Mouse (Mus musculus) heart, adult 2 months (tissue): ENCODE measurements around the gene Rex1bd. TPM values are rescaled to one million over a fixed set of nuclear protein-coding genes. Genes with fewer than 3 reads are reported as not detected.

Experiments
- DNase-seq, 2 experiments: peaks; one replicate each; pipeline ENCODE4 v3.0.0; 2021
- H3K27ac ChIP-seq: fragments of 200-600 bp; 2 replicates; pipeline ENCODE4 v1.8.1; 2022
- H3K27me3 ChIP-seq: fragments of 200-500 bp; 2 replicates; pipeline ENCODE4 v1.6.1; 2012; ENCODE audit warnings: mild to moderate bottlenecking, low read length, inconsistent platforms, mixed read lengths; ENCODE audit not compliant: control insufficient read depth, insufficient read depth
- H3K36me3 ChIP-seq: fragments of 200-500 bp; 2 replicates; pipeline ENCODE4 v1.6.1; 2012; ENCODE audit warnings: low read length, inconsistent platforms; ENCODE audit not compliant: control insufficient read depth, insufficient read depth
- H3K4me1 ChIP-seq: fragments of 200-500 bp; 2 replicates; pipeline ENCODE4 v1.6.1; 2011; ENCODE audit warnings: low read length; ENCODE audit not compliant: control insufficient read depth, insufficient read depth
- H3K4me3 ChIP-seq: fragments of 200-600 bp; 2 replicates; pipeline ENCODE4 v1.8.1; 2022
- H3K79me2 ChIP-seq: fragments of 200-500 bp; replicated peaks from 2 replicates; pipeline ENCODE4 v1.6.1; 2012; ENCODE audit warnings: mild to moderate bottlenecking, inconsistent platforms, low read length, moderate library complexity, mixed read lengths; ENCODE audit not compliant: control insufficient read depth, insufficient read depth
- H3K9ac ChIP-seq: fragments of 200-500 bp; 2 replicates; pipeline ENCODE4 v1.6.1; 2012; ENCODE audit warnings: low read depth, mild to moderate bottlenecking, control low read depth, inconsistent platforms, low read length, mixed read lengths
- CTCF ChIP-seq: fragments of 200-600 bp; IDR thresholded peaks from 2 replicates; pipeline ENCODE4 v1.8.1; 2022; ENCODE audit warnings: antibody characterized with exemption, mild to moderate bottlenecking, moderate library complexity
- EP300 ChIP-seq: fragments of 200-500 bp; IDR thresholded peaks from 2 replicates; pipeline ENCODE4 v1.6.1; 2011; ENCODE audit warnings: low read depth, low read length, control low read depth; ENCODE audit not compliant: insufficient read depth
- POLR2A ChIP-seq: fragments of 200-500 bp; IDR thresholded peaks from 2 replicates; pipeline ENCODE4 v1.6.1; 2011; ENCODE audit warnings: mild to moderate bottlenecking, low read depth, low read length, control low read depth; ENCODE audit not compliant: insufficient read depth
- WGBS: fragments of 180-500 bp; shearing (Covaris S2); methylation state at CpG from one replicate; pipeline ENCODE4 v1.1.7; 2018; 5-methylcytosine and 5-hydroxymethylcytosine counted together
- intact Hi-C: fragments of 180-260 bp; cut with DNase I; formaldehyde crosslinking; loops from one replicate; pipeline ENCODE4 v1.15.1; 2025
- polyA plus RNA-seq: library from polyadenylated mRNA; depleted of rRNA; stranded (reverse); fragments of >200 nt; gene quantifications from 2 replicates; pipeline ENCODE4 v1.2.3, GENCODE M21; 2012
- total RNA-seq, 2 experiments: library from RNA; stranded (reverse); gene quantifications; 2 replicates each; pipeline ENCODE4 v1.2.3; 2021

Gene Rex1bd
- total and polyA plus RNA-seq, 3 experiments: 111 to 145 (median 118) TPM

- 0 out of 2 replicates have a peak, but pooled peaks have one; percentile 22 for TF ChIP-seq EP300
- TF ChIP-seq CTCF: no peak
- DNase-seq: peak; percentile 79 to 82
- H3K27ac ChIP-seq: peak overlapping the region; percentile 1; the same call in 1 of the 2 replicates
- 17% methylated on average over 16 of the region's 16 CpGs for WGBS
- no peak overlapping the region for H3K9ac ChIP-seq
- peaks cover 14% of the 10 kb centered on the region for H3K4me1 ChIP-seq
- H3K36me3 ChIP-seq: peaks cover 2% of the 10 kb centered on the region; the same call in 1 of the 2 replicates
- 0 out of 2 replicates have a peak, but pooled peaks cover 1% of the 10 kb centered on the region for H3K79me2 ChIP-seq
- intact Hi-C loops: no loop called here
- H3K4me3 ChIP-seq: no peak overlapping the region
- peaks cover 1% of the 10 kb centered on the region; the same call in 1 of the 2 replicates for H3K27me3 ChIP-seq
Measured at GRCm38 (mm10) chr8:70504291-70504716, 2.2 kb downstream of the Rex1bd start.

- no peaks in the 10 kb centered on the region for H3K36me3 ChIP-seq
- H3K27ac ChIP-seq: no peak overlapping the region
- peak; percentile 75 to 80 for DNase-seq
- TF ChIP-seq EP300 (no peak), POLR2A (no peak), CTCF (peak; percentile 89)
- peaks cover 1% of the 10 kb centered on the region; the same call in 1 of the 2 replicates for H3K27me3 ChIP-seq
- 22% methylated on average over 46 of the region's 46 CpGs for WGBS
- H3K4me1 ChIP-seq: peaks cover 8% of the 10 kb centered on the region
- no peak overlapping the region for H3K4me3 ChIP-seq
- no peaks in the 10 kb centered on the region for H3K79me2 ChIP-seq
- intact Hi-C loops: loop anchor here (1.0 to 2.0 kb wide), 3 partner anchors 26 to 120 kb away; partner anchors contain the start of genes Crtc1 and Klhl26
- H3K9ac ChIP-seq: no peak overlapping the region
Measured at GRCm38 (mm10) chr8:70503062-70503750, 3.3 kb downstream of the Rex1bd start.

- no peak for DNase-seq
- H3K4me3 ChIP-seq: no peak overlapping the region
- H3K79me2 ChIP-seq: no peaks in the 10 kb centered on the region
- H3K36me3 ChIP-seq: no peaks in the 10 kb centered on the region
- no peak overlapping the region for H3K9ac ChIP-seq
- peaks cover 1% of the 10 kb centered on the region; the same call in 1 of the 2 replicates for H3K27me3 ChIP-seq
- intact Hi-C loops: loop anchor here (2.0 kb wide), 2 partner anchors 26 to 64 kb away; partner anchors contain the start of genes Crtc1 and Klhl26
- H3K27ac ChIP-seq: no peak overlapping the region
- peaks cover 8% of the 10 kb centered on the region for H3K4me1 ChIP-seq
- no peak for TF ChIP-seq CTCF
- no peak for TF ChIP-seq EP300
- TF ChIP-seq POLR2A: no peak
- 40% methylated on average over 12 of the region's 12 CpGs for WGBS
Measured at GRCm38 (mm10) chr8:70502540-70502939, 4.0 kb downstream of the Rex1bd start.

- no peaks in the 10 kb centered on the region for H3K79me2 ChIP-seq
- peak; percentile 71 for DNase-seq
- TF ChIP-seq EP300 (no peak), POLR2A (no peak), CTCF (no peak)
- H3K9ac ChIP-seq: no peak overlapping the region
- no peak overlapping the region for H3K4me3 ChIP-seq
- H3K36me3 ChIP-seq: no peaks in the 10 kb centered on the region
- intact Hi-C loops: loop anchor here (2.0 kb wide), 2 partner anchors 25 to 63 kb away; partner anchors contain the start of genes Crtc1 and Klhl26
- H3K27me3 ChIP-seq: peaks cover 1% of the 10 kb centered on the region; the same call in 1 of the 2 replicates
- no peak overlapping the region for H3K27ac ChIP-seq
- H3K4me1 ChIP-seq: peaks cover 8% of the 10 kb centered on the region
- WGBS: 15% methylated on average over 23 of the region's 23 CpGs
Measured at GRCm38 (mm10) chr8:70501820-70502529, 4.6 kb downstream of the Rex1bd start.

- intact Hi-C loops: no loop called here
- Histone ChIP-seq H3K4me3 (no peak overlapping the region), H3K79me2 (no peaks in the 10 kb centered on the region)
Measured at GRCm38 (mm10) chr8:70500386-70501301, 5.9 kb downstream of the Rex1bd start.

More at GRCm38 (mm10) chr8:70500386-70501301, 5.9 kb downstream of the Rex1bd start:
- no peak overlapping the region for H3K9ac ChIP-seq
- peaks cover 4% of the 10 kb centered on the region for H3K4me1 ChIP-seq
- H3K27ac ChIP-seq: no peak overlapping the region
- H3K27me3 ChIP-seq: peaks cover 1% of the 10 kb centered on the region; the same call in 1 of the 2 replicates
- TF ChIP-seq POLR2A (no peak), EP300 (no peak), CTCF (no peak)
- DNase-seq: no peak
- WGBS: 16% methylated on average over 39 of the region's 39 CpGs
- H3K36me3 ChIP-seq: no peaks in the 10 kb centered on the region
